Mouse (Mus musculus) T-cell, adult 2 months (primary cell): ENCODE data around the gene Sgcd.

ENCODE experiments used
- DNase-seq: peaks from one replicate; pipeline ENCODE4 v3.0.0; 2022; ENCODE audit warnings: low spot score

The Sgcd gene

DNA sequence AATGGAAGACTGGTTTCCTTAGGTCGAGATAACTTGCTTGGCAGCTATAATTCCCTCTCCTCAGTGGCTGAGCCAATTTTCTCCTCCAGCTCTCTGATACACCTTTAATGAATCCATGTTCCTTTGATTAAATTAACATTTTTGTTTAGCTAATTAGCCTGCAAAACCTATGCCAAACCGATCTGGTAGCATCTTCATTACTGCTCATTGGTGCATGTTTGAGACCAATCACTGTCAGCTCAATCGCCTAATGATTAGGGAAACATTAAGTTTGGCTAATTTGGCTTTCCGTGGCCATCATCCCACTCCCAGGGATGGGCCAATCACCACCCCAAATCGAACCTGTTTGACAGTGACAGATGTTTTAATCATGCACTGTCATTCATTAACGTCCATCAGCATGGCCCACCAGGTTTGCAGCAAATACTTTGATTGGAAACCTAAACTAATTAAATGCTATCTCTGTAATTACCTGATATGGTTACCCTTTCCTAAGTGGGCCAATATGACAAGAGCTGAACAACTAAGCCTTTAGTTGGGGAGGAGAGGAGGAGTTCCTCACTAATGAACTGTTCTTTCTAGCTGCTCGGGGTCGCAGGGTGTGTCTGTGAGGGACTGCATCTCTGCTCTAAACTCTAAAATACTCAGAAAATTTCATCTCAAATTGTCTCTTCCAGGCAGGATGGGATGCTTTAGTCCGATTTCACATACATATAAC is 724.3 kb downstream of the Sgcd start:
- DNase-seq: no peak

- DNase-seq: no peak
Observed at GRCm38 (mm10) chr11:47250301-47250700, 738.5 kb downstream of the Sgcd start.

GRCm38 (mm10) chr11:47248345-47248893 is 740.4 kb downstream of the Sgcd start:
- DNase-seq: no peak

DNA sequence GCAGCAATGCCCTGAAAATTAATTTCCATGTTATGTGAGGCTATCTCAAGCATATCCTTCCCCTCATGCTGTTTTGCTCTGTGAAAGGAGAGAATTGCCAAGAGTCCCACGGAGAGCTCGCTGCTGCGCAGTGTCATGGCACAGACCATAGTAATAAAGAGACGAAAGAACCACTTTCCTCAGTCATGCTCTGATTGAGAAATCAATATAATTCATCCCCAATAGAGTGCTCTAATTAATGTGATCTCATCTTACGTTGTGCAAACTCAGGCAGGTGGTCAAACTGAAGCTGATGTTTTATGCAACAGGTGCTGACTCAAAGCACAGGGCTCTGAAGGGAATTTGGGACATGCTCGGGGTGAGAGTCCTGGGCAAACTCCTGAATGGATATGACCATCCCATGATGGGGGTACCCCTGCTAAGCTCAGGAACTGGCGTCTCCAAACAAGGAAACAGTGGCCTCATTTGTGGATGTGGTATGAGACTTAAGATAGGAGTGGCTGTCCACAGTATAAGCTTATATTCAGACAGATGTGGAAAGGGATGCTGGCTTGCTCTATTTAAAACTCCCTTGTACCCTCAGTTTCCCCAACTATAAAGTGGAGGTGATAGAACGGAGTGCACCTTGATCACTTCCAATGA is 740.9 kb downstream of the Sgcd start:
- DNase-seq: no peak

DNA sequence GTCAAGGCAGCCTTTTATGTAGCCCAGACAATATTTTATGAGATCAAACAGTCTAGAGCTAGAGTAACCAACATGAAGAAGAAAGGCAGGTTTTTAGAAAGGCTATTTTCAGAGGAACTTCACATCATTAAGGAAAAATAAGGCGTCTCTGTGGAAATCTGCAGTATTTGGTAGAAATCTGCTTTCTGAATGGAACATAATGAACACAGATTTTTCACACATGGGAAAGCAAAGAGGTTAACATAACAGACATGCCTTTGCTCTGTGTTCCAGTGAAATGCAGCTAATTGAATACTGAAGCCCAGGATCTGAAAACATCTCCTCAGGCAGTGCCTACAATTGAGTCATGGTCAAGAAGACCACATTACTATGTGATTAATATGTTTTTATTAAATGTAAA is 746.4 kb downstream of the Sgcd start:
- no peak for DNase-seq

- no peak for DNase-seq
Observed at GRCm38 (mm10) chr11:47228222-47228621, 760.5 kb downstream of the Sgcd start.

- DNase-seq: no peak
Observed at GRCm38 (mm10) chr11:47224148-47224547, 764.6 kb downstream of the Sgcd start.

- no peak for DNase-seq
Observed at GRCm38 (mm10) chr11:47211531-47211930, 777.2 kb downstream of the Sgcd start.

- no peak for DNase-seq
Observed at GRCm38 (mm10) chr11:47206461-47206860, 782.3 kb downstream of the Sgcd start.

- DNase-seq: no peak
Observed at GRCm38 (mm10) chr11:47199106-47199505, 789.7 kb downstream of the Sgcd start.

- DNase-seq: no peak
Observed at GRCm38 (mm10) chr11:47188556-47188955, 800.2 kb downstream of the Sgcd start.

DNA sequence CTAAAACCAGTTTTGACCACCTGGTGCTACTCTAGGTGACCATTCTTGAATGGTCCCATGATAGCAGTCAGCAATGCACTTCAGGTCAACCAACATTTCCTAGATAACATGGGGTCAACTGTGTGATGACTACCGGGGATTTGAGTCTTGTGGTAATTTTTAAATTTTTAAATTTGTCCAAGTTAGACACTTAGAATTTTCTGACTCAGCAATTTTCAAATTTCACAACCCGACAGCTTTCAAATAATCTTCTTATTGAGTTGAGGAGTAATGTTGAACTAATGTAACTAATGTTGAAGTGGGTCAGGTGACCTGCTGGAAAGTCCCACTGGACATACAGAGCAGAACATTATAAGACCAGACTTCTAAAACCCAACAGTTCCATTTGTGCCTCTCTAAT is 813.8 kb downstream of the Sgcd start:
- no peak for DNase-seq

- no peak for DNase-seq
Observed at GRCm38 (mm10) chr11:47170926-47171625, 817.7 kb downstream of the Sgcd start.

GRCm38 (mm10) chr11:47167376-47167775 is 821.4 kb downstream of the Sgcd start:
- DNase-seq: no peak

DNA sequence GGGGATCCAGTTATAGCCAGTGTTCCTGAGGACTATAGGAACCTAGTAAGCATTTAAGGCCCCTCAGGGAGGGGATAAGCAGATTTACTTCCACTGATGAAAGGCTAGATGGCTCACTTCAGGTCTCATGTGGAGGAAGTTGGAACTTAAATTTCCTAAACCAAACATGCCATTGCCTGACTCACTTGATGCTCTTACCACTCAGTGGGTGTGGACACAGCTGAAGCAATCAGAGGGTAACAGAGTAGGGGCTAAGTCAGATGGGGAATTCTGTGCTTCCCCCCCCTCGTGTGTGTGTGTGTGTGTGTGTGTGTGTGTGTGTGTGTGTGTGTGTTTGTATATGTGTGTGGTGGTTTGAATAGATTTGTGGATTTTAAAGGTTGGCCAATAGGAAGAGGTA is 830.7 kb downstream of the Sgcd start:
- DNase-seq: no peak

GRCm38 (mm10) chr11:47156730-47157693 is 831.8 kb downstream of the Sgcd start:
- DNase-seq: no peak

DNA sequence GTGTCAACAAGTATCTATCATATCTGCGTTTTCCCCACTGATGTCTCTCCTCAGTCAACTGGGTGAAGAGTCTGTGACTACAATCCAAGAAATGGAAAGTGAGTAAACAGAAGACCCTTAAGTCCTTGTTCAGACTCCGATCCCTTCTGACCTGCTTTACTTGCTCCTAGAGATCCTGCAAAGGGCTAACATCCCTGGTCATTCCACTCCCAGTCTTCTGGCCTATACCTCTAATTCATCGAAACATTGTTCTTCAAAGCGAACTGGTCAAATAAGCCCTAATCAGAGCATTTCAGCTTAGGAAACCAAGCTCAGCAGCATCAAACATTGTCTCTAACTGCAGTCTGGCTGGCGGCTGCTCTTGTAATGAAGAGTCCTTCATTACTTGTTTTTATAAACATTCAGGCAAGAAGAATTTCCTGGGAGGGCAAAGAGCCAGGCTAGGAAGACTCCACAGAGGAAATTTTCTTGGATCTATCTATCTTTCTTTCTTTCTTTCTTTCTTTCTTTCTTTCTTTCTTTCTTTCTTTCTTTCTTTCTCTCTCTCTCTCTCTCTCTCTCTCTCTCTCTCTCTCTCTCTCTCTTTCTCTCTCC is 833.8 kb downstream of the Sgcd start:
- no peak for DNase-seq

- no peak for DNase-seq
Observed at GRCm38 (mm10) chr11:47149607-47150006, 839.2 kb downstream of the Sgcd start.

DNA sequence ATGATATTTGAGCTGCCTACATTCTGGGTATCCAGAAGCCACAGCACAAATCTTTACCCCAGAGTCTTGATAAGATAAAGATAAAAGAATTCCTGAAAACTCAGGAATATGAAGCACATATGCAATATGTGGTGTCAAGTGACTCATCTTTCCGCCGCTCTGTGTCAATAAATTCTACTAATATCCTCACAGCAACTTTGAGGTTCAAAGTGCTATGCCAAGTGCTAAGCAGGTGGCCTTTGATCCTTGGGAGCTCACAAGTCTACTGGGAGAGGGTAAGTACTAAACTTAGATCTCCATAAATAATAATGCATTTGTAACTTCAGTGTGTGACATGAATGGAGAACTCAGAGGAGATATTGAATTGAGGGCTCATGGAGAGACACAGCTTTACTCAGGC is 848.9 kb downstream of the Sgcd start:
- no peak for DNase-seq

- DNase-seq: no peak
Observed at GRCm38 (mm10) chr11:47139271-47139670, 849.5 kb downstream of the Sgcd start.

DNA sequence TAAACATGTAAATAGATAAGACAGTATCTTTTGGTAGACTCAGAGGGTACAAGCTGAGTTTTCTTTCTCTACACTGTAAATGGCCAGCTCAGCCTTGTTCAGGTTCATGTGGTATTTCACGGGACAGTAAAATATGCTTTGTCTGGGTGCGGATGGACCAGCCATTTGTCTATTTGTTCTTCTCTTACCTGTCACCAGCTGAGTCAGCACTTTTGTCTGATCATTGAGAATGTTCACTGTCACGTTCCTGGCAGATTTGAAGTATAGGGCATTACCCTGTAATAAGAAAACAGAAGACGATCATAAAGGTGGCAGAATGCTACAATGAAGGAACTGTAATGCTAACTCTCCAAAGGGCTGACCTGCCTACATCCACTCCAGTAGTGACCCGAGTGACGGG is 856.4 kb downstream of the Sgcd start:
- no peak for DNase-seq
